Mouse (Mus musculus): ENCODE data around the gene Efcab11.
"Not testable (repeated sequence)": the region's sequence is repeated elsewhere in the genome, so short reads cannot be mapped to it uniquely, and the experiment has no call there.

Gene Efcab11

GRCm38 (mm10) chr12:99873443-99873842, 10.8 kb downstream of the Efcab11 start:
- DNase-seq, result no peak

- DNase-seq, result no peak
These were observed 15.4 kb downstream of the Efcab11 start for GRCm38 (mm10) chr12:99868821-99869220.

DNA sequence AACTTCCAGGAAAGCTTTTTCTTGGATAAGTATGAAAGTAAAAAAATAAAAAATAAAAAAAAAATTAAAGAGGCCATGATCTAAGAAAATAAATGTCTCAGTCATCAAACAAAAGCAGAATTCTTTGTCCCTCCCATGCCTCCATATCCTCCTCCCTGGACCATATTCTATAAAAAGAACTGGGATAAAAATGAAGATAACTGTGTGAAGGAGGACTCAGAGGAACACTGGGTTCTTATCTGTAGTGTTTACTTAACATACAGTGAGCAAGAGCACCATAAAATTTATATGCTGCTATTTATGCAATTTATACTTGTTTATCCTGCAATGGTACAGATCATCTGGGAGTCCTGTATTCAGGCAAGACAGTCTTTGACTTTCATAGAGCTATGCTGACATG, 19.6 kb downstream of the Efcab11 start:
- DNase-seq, result no peak

DNA sequence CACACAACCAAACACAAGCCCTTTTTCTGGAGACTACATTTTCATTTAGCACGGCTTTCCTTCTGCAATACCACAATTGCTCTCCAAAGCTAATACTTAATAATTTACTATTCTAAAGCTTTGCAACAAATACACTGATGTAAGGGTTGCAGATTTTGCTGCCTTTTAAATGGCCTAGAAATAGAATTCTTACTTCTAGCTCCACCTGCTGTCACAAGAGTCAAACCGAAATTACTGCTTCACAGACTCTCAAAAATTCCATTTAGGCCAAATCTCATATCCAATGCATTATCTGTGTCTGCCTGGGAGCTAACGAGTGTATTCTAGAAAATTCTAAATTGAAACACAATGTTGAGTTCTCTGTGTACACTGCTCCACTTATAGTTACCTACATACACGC, 23.3 kb downstream of the Efcab11 start:
- peak; percentile 19 for DNase-seq

- DNase-seq, result peak; percentile 30
These were observed 24.7 kb downstream of the Efcab11 start for GRCm38 (mm10) chr12:99859391-99860100.

DNA sequence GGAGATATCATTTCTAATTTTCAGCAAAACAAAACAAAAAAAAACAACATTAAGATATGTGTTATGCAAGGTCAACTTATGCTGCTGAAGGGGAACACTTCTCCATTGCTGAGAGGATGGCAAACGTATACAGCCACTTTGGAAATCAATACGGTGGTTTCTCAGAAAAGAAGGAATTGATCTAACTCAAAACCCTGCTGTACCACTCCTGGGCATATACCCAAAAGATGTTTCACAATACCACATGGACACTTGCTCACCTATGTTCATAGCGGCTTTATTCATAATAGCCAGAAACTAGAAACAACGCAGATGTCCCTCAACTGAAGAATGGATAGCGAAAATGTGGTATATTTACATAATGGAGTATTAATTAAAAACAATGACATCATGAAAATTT, 25.6 kb downstream of the Efcab11 start:
- DNase-seq, result no peak

- no peak for DNase-seq
These were observed 28.2 kb downstream of the Efcab11 start for GRCm38 (mm10) chr12:99856011-99856410.

GRCm38 (mm10) chr12:99853323-99854258, 30.6 kb downstream of the Efcab11 start:
- no peak for DNase-seq

- no peak for DNase-seq
These were observed 34.2 kb downstream of the Efcab11 start for GRCm38 (mm10) chr12:99849996-99850395.

DNA sequence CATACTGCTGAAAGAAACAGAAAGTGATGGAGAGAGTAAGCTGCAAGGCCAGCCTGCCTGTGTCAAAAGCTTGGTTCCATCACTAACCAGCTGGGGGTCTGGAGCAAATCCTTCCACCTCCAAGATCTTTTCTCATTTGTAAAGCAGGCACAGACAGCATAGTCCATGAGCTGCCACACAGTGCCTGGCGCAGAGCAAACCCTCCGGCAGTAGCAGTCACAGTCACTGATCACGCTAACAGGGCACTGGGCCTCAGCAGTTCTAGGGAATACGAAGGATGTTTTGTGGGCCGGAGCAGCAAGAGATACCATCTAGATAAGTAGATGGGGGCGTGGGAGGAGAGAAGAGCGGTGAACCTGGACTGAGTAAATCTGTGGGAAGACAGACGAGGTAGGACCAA, 39.3 kb downstream of the Efcab11 start:
- no peak for DNase-seq

DNA sequence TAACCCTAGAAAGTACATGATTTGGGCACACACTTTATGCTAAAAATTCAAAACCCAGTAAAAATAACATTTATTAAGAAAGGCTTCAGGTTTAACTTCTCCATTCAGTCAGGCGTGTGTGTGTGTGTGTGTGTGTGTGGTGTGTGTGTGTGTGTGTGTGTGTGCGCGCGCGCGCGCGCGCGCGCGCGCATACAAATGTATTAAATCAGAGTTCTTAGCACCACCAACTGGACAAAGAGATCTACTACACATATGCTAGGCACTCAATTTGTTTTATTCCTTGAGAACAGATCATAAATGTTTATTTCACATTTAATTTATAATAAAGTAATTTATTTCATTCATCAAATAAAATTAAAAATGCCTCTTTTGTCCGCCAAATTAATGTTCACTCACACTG, 45.5 kb downstream of the Efcab11 start:
- peak; percentile 42 for DNase-seq

- no peak for DNase-seq
These were observed 46.1 kb downstream of the Efcab11 start for GRCm38 (mm10) chr12:99838109-99838508.

DNA sequence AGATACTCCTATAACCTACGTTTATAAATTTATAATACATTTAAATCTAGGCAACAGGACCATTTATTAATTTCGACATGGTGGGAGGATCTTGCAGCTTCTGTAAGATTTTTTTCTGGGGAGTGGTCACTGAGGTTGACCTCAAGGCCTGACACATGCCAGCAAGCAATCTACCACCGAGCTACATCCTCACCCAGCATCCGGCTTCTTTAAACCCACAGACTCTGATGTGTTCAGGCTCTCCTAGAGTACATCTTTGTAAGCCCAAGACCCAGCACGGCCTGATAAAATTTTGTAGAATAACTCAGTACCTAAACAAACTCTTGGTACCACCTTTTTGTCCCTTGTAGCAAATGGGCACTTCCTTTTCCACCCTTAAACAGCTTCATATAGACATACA, 46.7 kb downstream of the Efcab11 start:
- DNase-seq, result no peak

DNA sequence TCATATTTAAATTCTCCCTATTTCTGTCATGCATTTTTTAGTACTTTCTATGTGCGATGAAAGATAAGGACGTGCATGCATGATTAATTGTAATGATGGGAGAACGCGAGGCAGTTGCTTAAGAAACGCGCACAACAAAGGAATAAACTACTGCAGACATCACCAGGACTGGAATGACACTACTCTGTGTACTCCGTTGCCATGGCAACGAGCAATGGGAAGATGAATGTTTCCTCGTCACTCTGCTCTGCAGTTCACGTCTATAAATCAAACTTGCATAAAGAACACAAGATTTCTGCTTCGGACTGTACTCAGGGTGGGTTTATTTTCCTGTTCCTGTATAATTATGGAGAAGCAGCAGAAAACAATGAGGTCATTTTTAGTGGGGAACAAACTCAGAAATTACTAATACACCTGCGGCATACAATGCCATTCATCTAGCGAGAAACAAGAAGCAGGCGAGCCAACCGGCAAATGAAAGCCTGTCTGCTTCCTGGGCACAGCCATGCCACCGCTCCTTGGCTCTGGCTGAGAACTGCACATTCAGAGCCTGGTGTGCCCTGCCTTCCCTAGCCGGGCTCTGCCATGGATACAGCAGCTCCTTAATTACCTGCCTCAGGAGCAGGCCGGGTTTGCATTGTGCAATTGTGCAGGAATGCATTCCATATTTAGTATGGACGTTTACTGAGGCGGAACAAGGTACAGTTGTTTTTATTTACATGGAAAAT, 47.7 kb downstream of the Efcab11 start:
- peak; percentile 45 for DNase-seq

- DNase-seq, result no peak
These were observed 50.8 kb downstream of the Efcab11 start for GRCm38 (mm10) chr12:99833476-99833875.

DNA sequence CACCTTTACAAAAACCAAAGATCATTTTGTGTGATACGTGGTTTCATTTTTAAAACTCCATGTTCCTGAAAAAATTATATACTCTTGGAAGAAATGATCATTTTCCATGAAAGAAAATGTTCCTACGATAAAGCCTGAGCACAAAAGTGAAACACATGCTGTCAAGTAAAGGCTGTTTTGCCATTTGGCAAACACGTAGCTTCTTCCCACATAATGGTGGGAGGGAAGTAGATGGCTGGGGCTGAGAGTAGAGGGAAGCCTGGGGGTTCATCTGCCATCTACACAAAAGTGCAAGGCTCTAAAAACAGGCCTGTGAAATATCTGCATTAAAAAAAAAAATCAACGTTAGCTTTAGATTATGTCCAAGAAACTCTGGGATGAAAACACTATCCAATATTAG, 61.6 kb downstream of the Efcab11 start:
- no peak for DNase-seq

- DNase-seq, result no peak
These were observed 62.8 kb downstream of the Efcab11 start for GRCm38 (mm10) chr12:99821309-99821934.

DNA sequence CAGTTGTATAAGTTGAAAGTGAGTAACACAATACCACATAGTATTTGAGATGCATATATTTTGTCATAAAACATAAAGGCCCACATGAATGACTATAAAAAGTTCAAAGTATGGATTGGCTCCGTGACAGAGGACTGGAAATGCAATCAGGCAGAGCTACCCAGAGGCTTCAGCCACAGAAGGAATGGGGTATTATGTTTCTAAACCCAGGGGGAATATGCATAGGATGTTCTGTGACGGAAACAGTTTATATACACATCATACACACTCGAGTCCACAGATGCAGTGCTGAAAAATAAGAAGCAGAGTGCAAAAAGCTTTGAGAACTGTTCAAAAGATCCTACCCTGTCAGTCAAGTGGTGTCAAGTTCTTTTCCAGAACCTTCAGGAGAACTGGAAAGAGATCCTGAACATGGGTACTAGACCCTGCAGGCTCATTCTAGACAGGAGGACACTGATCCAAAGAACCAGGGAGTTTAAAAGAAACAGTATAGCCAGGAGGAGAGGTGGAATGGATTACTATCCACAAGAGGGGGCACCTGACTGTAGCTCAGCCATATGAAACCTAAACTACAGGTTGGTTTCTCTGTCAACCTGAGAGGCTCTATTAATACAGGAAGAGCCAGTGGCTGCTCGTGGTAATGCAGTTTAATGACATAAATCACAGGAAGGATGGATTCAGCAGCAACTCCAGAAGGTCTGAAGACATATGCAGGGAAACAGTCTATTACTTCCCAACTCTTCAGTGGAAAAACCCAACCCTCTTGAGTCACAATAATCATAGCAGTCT, 64.9 kb downstream of the Efcab11 start:
- no peak for DNase-seq

DNA sequence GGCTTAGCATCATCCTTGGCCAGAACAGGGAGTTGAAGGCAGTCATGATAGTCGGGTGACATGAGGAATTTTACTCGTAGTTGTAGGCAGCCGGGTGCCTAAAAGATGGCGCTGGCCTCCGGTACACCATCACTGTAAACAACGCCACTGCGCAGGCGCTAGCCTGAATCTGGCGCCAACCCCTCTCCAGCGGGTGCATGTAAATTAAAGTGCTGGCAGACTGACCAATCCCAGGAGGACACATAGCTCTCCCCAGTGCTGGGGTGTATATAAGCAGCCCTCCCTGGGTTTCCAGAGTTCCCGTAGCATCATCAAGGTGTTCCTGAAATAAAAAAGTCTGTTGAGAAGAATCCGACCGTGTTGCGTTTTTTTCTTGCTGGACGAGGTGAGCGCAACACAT, 66.2 kb downstream of the Efcab11 start:
- DNase-seq, result not testable (repeated sequence)

- DNase-seq, result no peak
These were observed 69.0 kb downstream of the Efcab11 start for GRCm38 (mm10) chr12:99815244-99815643.

DNA sequence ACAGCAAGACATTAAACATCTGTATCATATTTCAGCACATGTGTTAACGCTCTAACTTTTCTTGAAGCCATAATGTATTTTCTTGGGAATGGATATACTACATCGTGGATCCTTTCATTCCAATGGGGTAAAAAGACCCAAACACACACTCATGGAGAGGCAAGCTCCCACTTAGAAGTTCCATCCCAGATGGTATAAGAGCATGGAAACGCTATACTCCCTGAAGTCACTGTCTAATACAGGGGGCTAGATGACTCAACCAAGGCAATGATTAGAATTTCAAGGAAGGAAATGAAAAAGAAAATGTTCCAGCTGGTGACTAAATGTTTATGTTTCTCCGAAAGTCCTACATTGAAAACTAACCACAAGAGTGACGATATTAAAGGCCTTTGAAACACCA, 76.3 kb downstream of the Efcab11 start:
- DNase-seq, result no peak

DNA sequence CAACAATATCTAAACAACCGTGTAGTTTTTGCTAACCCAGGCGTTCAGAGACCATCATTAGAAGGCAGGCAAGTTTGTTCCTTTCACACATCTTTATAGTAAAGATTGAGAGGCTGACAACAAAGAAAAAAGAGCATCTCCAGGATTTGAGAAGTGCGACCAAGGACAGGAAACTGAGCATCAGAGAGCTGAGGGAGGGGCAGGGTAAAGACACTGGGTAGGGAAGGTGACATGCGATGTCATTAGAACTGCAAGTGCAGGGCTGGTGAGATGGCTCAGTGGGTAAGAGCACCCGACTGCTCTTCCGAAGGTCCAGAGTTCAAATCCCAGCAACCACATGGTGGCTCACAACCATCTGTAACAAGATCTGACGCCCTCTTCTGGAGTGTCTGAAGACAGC, 77.5 kb downstream of the Efcab11 start:
- DNase-seq, result not testable (repeated sequence)

Data from lung, postnatal 36 days (tissue).